Mouse (Mus musculus) right cerebral cortex, postnatal 36 days (tissue): ENCODE results near the gene Fbxw10.

Source experiments
- DNase-seq, 2 experiments: peaks; one replicate each; pipeline ENCODE4 v3.0.0; 2022; ENCODE audit warnings: low spot score in 2 of 2, mixed read lengths in 1 of 2

The Fbxw10 gene

DNA sequence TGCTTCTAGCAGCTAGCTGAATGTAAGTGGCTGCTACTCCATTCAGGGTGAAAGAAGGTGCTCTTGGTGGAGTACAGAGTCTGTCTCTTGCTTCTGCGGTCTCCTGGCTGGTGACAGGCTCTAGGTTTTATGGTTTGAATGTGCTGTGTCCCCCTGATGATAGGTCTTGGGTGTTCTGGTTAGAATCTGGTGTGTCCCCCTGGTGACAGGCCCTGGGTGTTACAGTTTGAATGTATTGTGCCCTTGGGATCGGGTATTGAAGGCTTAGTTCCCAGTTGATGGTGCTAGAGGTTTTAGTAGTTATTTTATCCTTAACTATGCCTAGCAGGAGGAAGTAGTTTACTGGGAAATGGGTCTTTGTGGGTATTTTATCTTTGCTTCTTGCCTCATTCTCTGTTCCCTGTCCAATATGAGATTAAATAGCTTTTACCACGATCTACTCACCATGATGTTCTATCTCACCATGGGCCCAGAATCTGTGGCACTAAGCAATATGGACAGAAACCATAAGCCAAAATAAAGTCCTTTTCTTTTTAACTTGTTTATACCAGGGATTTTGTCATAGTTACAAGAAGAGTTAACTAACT, 62.9 kb downstream of the Fbxw10 start:
- DNase-seq, result no peak

DNA sequence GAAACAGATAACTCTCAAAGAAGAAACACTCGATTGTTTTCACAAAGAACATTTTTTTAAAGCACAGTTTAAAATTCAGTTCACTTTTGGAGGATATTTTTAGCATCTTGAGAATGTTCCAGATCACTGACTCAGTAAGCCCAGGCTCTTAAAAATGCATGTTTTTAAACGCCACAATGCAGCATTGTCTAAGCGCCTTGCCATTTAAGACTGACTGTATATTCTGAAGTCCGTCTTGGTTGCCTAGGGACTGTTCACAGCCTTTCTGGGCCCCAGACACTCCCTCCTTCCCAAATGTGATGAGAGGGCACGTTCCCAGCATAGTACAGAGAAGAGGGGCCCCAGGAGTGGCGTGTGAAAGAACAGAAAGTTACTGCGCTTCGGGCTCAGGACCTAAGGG, 64.5 kb downstream of the Fbxw10 start:
- DNase-seq, result no peak

DNA sequence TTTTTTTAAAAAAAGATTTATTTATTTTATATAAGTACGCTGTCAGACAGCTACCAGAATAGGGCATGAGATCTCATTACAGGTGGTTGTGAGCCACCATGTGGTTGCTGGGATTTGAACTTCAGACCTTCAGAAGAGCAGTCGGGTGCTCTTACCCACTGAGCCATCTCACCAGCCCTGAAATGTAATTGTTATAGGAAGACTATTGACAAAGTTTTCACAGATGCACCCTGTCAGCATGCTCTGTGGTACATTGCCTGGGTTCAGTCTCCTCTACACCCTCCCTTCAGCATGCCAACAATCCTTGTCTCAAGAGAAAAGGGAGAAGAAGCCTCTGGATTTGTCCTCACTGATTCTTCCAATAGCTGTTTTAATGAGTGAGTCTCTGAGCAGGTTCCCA, 66.3 kb downstream of the Fbxw10 start:
- no peak for DNase-seq

DNA sequence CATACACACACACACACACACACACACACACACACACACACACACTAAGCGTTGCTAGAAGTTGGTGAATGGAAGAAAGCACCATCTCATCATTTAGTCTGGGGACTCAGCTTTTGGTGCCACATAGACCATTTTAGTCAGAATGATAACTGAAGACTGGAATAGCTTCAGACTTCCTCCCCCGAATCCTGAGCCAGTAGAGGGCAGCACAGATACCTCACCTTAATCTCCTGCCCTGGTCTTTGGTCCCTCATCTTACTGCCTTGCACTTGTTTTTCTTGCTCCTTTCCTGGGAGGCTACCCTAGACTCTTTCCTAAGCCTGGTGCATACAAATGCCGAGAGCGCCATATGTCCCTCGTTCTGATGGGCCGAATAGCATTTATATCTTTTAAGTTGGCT, 67.7 kb downstream of the Fbxw10 start:
- DNase-seq, result no peak

DNA sequence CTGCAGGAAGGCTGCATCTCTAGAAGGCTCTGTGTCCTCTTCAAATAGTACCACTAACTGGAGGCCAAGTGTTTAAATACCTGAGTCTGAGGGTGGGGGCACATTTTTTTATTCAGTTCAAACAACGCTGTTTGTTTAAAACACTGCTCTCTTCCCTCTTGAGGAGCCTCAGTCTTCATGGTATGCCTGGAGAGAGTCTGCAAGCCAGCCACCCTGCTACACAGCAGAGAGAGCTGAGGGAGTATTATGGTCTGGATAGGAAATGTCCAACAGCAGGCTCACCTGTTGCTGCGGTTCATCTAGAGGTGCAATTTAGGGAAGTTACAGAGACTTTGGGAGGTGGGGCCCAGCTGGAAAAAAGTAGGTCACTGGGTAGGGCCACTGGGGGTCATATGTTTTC, 68.6 kb downstream of the Fbxw10 start:
- no peak for DNase-seq

DNA sequence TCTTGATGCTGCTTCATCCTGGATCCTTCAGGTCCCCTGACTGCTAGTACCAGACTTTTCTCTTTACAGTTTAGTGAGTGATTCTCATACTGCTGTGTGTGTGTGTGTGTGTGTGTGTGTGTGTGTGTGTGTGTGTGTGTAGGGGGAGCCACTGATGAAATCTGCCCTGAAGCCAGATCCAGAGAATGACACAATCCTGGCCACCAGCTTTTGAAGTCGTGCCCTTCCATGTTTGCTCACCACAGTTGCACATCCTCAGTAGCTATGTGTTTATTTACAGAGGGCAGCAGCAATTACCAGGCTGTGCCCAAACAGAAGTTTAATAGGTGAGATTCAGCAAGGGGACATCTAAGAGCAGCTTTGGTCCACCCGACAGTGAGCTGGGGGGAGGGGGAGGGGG, 69.9 kb downstream of the Fbxw10 start:
- no peak for DNase-seq

DNA sequence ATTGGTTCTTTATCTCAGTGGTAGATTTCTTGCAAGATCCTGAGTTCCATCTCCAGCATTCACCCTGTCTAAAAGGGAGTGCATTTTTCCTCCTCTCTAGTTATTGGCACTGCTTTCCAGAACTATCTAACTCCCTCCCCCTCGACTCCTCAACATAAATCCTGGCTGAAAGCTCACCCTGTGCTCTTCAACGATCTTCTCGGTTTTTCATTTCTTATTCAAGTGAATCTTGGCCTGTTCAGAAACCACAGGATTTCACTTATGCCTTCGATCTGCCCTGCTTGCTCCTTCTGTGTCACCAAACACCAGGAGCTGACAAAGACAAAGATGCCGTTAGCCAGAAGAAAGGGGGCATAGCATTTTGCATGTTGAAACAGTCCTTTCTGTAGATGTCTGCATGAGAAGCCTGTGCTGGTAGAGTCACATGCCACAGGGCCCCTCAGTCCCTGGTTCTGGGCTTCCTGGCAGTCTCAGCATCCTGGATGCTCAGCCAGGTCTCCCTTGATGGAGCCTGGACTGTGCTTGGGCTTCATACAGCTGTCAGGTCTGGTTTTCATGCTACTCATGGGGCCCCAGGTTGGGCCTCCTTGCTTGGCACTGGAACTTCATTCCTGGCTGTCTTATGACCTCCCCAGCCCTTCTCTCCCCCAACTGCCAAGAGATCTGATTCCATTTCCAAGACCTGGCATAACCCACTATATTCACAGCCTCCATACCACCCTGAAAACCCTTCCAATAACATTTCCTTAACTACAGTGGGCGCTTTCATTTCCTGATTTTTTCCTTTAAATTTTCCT, 73.3 kb downstream of the Fbxw10 start:
- no peak for DNase-seq

DNA sequence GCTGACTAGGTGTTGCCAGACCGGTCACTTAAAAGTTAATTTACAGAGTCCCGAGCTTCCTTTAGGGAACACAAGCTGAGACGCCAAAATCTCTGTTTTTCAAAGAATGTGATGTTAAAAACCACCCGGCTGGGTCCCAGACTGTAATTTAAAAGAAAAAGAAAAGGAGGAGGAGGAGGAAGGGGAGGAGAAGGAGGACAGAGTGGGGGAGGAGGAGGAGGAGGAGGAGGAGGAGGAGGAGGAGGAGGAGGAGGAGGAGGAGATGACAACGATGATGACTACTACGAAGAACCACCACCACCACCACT, 73.8 kb downstream of the Fbxw10 start:
- no peak for DNase-seq

DNA sequence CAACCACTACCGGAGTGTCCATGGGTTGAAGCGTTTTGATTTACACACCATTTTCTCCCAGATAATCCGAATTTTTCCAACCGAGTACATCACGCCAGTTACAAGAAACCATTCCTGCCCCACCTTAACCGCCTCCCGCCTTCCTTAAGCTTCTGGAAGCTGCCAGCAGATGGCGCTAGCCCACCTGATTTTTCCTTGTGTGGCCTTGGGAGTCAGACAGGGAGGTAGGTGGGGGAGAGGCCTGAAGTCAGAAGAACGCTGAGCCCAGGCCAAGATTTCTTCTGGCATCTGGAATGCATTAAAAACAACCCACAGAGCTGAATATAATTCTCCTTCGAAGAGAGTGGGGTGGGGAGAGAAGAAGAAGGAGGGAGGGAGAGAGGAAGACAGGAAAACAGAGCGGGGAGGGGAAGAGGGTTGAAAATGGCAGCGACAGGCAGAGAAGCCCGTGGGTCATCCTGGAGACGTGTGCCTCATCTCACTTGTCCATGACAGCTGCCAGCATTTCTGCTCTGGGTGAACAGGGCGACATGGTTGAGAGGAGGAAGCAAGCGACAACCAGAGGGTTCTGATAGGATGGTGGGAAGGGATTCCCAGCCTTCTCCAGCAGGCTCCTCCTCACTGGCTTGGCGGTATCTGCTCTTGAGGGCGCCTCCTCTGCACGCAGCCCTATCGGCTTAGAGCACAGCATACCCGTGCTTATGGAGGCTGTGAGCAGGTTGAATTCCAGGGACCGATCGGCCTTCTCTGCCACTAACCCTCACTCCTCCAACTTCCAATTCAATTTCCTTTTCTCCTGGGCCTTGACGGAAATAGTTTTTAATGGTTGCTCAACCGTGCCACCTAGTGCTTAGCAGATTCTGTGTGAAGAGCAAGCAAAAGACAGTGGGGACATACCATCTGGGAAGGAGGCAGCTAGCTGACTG, 74.4 kb downstream of the Fbxw10 start:
- DNase-seq, result peak; percentile 86 to 87

DNA sequence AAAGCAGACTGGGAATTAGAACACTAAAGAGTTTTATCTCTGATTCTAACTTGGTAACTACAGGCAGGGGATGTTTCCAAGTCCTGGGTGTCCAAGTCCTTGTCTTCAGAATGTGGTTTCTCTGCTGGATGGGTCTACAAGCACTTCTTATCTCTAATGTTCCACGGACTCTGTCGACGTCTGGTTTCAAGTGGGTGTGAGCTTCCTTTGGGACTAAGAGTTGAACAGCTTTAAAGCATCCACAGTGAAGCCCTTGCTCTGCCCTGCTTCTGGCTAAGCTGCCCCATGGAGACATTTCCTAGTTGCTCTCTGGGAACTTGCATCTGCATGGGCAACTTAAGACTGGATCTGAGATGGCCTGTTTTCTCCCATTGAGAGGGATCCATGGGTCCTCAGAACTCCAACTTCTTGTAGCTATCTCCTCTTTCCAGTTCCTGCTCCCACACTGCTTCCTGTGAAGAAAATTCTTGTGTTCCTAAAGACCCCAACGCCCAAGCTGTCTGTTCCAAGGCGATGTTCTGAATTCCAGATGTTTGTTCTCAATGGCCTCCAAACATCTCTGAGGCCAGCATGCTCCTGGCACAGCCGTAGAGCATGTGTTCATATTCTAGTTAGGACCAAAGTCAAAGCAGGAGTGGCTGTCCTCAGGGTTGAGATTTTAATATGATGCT, 77.4 kb downstream of the Fbxw10 start:
- no peak for DNase-seq
